Mouse (Mus musculus) heart, adult 18-20 months (tissue): ENCODE measurements at regions not wholly inside any gene's neighbourhood (a gene's known extent, or its start where the extent isn't known, plus 50 kb on each side); places are given as distances from the start of the nearest gene placed in this dataset.
A peak's percentile ranks its signal among the peaks of the same experiment; 100 is the strongest.

Experiments
- DNase-seq, 2 experiments: peaks; one replicate each; pipeline ENCODE4 v3.0.0; 2021 to 2022; ENCODE audit warnings: mixed read lengths in 1 of 2
- microRNA-seq, 2 experiments: library from miRNA; unstranded; fragments of <30 nt; microRNA quantifications; one replicate each; pipeline ENCODE4 v1.2.0; 2022

DNA sequence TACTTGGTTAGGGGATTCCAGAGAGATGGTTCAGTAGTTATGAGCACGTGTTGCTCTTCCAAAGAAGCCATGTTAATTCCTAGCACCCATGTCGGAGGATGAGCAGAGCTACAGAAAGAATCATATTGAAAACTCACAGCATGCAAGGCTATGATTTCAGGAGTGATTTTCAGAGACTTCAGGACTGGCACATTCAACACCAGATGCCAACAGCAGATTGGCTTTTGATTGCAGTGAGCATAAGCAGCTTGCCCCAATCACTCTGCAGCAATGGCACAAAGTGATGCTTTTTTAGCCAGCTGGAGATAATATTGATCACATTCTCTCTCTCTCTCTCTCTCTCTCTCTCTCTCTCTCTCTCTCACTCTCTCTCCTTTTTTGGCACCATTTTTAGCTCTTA lies 166.6 kb upstream of the Chrm3 start:
- DNase-seq = no peak

DNA sequence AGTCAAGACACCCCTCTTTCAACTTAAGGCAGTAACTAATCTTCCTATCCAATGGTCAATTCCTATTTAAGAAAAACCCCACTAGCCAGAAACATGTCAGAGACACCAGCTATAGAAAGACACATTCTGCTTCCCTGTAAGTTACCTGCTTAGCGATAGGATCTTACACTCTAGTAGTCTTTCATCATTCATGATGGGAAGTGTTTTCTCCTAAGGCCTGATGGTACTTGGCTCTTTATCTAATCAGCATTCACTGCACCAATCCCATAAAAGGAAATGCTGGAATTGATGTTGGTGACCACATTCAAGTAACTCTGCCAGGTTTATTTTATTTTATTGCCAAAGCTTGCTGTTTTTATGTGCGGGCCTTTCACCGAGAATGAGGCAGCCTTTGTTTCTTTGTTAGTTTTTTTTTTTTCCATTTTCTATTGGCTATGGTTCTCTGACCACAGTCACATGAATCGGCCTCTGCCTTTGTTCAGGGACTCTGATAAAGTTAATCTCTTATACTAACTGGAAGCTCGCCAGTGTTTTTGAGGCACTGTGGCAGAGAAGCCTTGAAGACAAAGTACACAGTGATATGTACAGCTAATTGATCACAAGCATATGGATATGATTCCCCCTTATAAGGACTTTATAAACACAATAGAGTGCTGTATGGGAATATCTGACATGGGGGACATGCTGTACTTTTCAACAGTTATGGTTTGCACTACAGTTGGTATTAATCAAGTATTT lies 166.0 kb upstream of the Chrm3 start:
- peak in 1 of 2 experiments; percentile 2 for DNase-seq

DNA sequence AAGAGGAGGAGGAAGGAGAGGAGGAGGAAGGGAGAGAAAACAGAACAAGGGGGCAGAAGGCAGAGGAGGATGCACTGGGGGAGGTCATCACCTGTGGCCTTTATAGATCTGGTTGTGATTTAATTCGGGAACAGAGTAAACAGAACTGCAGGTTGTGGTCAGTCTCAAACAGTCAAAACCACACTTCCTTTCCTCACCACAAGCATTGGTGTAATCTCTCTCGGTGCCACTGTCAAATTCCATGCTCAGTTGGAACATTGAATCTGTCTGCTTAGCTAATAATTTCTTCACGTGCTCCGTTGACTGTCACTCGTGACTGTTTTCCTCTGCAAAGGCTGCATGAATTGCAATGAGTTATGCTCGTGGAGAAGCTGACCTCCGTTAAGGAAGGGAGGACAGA lies 143.6 kb upstream of the Chrm3 start:
- no peak for DNase-seq

DNA sequence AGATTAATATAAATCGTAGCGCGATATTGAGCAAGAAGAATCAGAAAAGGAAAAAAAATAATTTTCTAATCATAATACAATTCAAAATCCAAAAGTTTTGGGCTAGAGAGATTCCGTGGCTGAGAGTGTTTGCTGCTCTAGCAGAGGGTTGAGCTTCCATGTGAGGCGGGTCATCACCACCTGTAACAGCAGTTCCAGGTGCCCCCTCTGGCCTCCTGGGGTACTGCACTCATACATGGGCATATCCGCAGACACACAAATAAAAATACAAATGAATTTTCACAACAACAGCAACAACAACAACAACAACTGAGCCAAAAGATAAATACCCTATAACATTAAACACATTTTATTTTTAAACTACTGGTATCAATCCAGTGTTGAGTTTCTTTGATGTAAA lies 94.7 kb upstream of the Chrm3 start:
- no peak for DNase-seq

DNA sequence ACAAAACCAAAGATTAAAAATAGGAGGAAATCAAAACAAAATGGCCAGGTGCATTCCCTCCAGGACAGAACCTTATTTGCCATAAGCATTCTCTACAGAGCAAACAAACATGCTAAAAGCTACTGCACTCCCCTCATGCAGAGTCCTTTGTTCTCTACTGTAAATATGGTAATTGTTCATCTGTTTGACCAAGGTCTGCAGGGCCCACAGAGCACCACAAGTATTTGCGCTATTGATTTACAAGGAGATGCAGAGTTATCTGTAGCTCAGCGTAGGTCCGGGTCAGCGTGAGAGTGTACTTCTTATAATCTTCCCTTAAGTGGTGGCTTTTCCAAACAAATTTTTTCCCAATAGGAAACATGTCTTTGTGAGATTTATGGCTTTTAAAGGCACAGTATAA lies 94.0 kb upstream of the Chrm3 start:
- DNase-seq = no peak

DNA sequence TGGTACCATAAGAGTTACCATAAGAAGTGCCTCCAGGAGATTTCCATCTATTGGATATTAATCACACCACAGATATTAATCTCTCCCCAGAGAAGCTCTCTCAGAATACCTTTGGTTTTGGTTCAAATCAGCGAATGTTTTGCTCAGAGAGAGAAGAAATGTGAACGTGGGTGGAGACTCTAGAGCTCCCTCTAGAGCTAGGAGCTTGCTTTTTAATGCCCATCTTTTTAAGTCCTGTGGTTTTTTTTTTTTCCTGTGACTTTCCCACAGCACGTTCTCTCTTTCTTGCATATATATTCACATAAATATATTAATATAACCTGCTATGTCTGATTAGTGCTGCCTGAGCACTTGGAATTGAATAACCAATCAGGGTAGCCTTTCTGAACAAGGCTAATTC lies 90.4 kb upstream of the Chrm3 start:
- DNase-seq = peak in 1 of 2 experiments; percentile 2

DNA sequence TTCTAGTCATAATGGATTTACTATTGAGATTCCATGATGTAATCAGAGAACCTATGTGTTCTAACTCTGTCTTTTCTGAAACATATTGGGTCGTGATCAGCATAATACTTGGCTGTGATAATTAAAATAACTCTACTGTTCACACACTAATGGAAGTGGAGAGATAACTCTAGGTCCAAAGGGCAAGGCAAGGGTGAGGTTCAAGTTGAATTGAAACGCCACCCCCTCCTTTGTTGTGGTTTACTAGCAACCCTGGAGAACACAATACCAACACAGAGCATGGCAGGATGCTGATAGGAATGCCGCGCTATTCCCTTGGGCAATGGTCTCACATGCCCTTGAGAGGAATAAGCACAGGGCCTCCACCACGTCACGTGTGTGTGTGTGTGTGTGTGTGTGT lies 88.9 kb upstream of the Chrm3 start:
- no peak for DNase-seq

DNA sequence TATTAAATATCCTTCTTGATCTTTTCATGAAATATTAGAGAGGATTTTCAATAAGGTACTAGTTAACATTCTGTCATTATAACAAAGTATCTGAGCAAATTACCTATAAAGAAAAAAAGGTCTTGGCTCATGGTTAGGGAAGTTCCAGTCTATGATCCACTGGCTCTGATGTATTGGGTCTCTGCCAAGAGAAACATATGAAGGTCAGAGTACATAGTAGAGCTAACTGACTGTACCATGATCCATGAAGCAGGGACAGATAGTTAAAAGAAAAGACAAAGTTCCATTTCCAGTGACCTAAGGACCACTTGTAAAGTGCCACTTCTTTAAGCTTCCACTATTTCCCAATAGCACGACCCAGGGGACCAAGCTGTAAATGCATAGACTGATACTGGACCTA lies 87.2 kb upstream of the Chrm3 start:
- no peak for DNase-seq

DNA sequence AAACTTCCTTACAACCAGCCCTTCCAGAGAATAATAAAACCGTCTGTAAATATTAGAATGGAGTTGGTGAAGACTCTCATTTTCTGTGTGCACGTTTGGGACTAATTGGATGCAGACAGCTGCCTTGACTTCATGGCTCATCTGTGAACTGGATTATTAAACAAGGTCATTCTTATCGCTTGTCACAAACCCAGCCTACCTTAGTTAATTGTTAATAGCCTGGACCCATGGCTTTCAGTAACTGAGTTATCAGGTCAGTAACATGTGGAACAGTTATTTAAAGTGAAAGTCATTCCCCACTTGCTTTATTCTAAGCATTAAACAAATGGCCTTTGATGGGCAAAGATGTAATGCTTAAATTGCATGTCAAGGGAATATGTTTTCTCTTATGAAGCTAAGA lies 85.0 kb upstream of the Chrm3 start:
- DNase-seq = no peak

Small RNAs in the stretch of these regions (microRNA-seq; reads per million reads assigned to microRNA genes)
- gene Gm23415 = 0 reads per million in 2 experiments
